Mouse (Mus musculus): Measurements from ENCODE around the gene Sars.

DNA sequence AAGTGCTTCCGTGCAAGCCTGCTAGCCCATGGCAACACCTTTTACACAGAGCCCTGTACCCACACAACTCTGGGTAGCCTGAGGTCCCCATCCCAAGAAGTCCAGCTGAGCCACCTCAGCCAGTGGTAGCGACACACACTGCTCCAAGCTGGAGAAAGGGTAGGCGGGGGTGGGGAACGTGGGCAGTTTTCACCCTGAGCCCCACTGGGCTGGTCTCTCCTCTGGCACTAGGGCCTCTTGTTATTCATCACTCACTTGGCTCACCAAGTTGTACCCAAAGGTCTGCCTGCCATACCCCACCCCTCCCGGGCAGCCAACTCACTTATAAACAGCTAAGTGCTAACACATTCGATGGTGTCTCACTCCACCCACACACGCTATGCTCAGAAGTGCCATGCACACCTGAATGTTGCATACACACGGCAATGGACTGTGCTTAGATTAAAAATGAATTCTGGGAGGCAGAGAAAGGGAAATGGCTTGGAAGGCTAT lies 36.4 kb downstream of the Sars start:
- TF ChIP-seq POLR2A (IDR thresholded peaks at IDR 0.05; ENCODE audit: borderline replicate concordance, low read depth, low read length) (no peak), CTCF (IDR thresholded peaks at IDR 0.05; ENCODE audit: low read depth, low read length) (no peak)

Measured in bone marrow macrophage, adult 2 months (primary cell).